Mouse (Mus musculus) lung, embryonic 16.5 days (tissue): ENCODE measurements at regions not wholly inside any gene's neighbourhood (a gene's known extent, or its start where the extent isn't known, plus 50 kb on each side); places are given as distances from the start of the nearest gene placed in this dataset.

Experiments used
- ATAC-seq: fragments of 200-750 bp; cut with Nextera tagmentation; 2 replicates; pipeline ENCODE4 v1.8.0; 2017; ENCODE audit warnings: low read depth, mild to moderate bottlenecking, moderate library complexity
- H3K27ac ChIP-seq: fragments of 300-500 bp; sonication (generic); 2 replicates; pipeline ENCODE4 v1.5.1; 2014; ENCODE audit warnings: mild to moderate bottlenecking, control low read depth, low read length
- H3K27me3 ChIP-seq: fragments of 300-500 bp; sonication (generic); 2 replicates; pipeline ENCODE4 v1.6.1; 2014; ENCODE audit warnings: low read depth, low read length, mixed read lengths; ENCODE audit not compliant: control insufficient read depth, insufficient read depth
- H3K36me3 ChIP-seq: fragments of 300-500 bp; sonication (generic); 2 replicates; pipeline ENCODE4 v1.6.1; 2014; ENCODE audit warnings: low read length; ENCODE audit not compliant: control insufficient read depth, insufficient read depth
- H3K4me1 ChIP-seq: fragments of 300-500 bp; sonication (generic); replicated peaks from 2 replicates; pipeline ENCODE4 v1.6.1; 2014; ENCODE audit warnings: low read length, mixed read lengths; ENCODE audit not compliant: control insufficient read depth, insufficient read depth
- H3K4me2 ChIP-seq: fragments of 300-500 bp; sonication (generic); 2 replicates; pipeline ENCODE4 v1.6.1; 2014; ENCODE audit warnings: low read depth, low read length, control low read depth
- H3K4me3 ChIP-seq: fragments of 300-500 bp; sonication (generic); 2 replicates; pipeline ENCODE4 v1.5.1; 2014; ENCODE audit warnings: mild to moderate bottlenecking, low read length, control low read depth
- H3K9ac ChIP-seq: fragments of 300-500 bp; sonication (generic); 2 replicates; pipeline ENCODE4 v1.6.1; 2014; ENCODE audit warnings: low read length, control low read depth
- H3K9me3 ChIP-seq: fragments of 300-500 bp; sonication (generic); 2 replicates; pipeline ENCODE4 v1.6.1; 2016; ENCODE audit warnings: low read length; ENCODE audit not compliant: control insufficient read depth
- WGBS: fragments of 180-500 bp; shearing (Covaris S2); extraction: QIAGEN DNeasy Blood & Tissue Kit; methylation state at CpG from one replicate; pipeline ENCODE4 v1.1.7; 2014; 5-methylcytosine and 5-hydroxymethylcytosine counted together

GRCm38 (mm10) chr6:107770834-107771470 lies 241.4 kb downstream of the Lrrn1 start:
- Histone ChIP-seq H3K27me3 (no peaks in the 10 kb centered on the region), H3K9ac (no peak overlapping the region), H3K4me3 (no peak overlapping the region), H3K4me2 (no peak overlapping the region), H3K27ac (no peak overlapping the region), H3K36me3 (no peaks in the 10 kb centered on the region), H3K9me3 (no peaks in the 10 kb centered on the region), H3K4me1 (no peaks in the 10 kb centered on the region)
- WGBS: 78% methylated on average over 11 of the region's 11 CpGs
- ATAC-seq: no peak

GRCm38 (mm10) chr6:107784998-107785397 lies 255.4 kb downstream of the Lrrn1 start:
- H3K4me1 ChIP-seq: no peaks in the 10 kb centered on the region
- H3K9ac ChIP-seq: no peak overlapping the region
- no peak overlapping the region for H3K4me3 ChIP-seq
- WGBS: 58% methylated on average over 2 of the region's 2 CpGs
- ATAC-seq: no peak
- no peaks in the 10 kb centered on the region for H3K9me3 ChIP-seq
- H3K36me3 ChIP-seq: no peaks in the 10 kb centered on the region
- no peaks in the 10 kb centered on the region for H3K27me3 ChIP-seq
- no peak overlapping the region for H3K4me2 ChIP-seq
- no peak overlapping the region for H3K27ac ChIP-seq

GRCm38 (mm10) chr6:107788224-107788893 lies 258.8 kb downstream of the Lrrn1 start:
- Histone ChIP-seq H3K4me2 (no peak overlapping the region), H3K4me1 (no peaks in the 10 kb centered on the region), H3K4me3 (no peak overlapping the region), H3K9ac (no peak overlapping the region), H3K27me3 (no peaks in the 10 kb centered on the region), H3K36me3 (no peaks in the 10 kb centered on the region), H3K9me3 (no peaks in the 10 kb centered on the region), H3K27ac (no peak overlapping the region)
- ATAC-seq: no peak
- WGBS: 73% methylated on average over 2 of the region's 2 CpGs

- H3K9ac ChIP-seq: no peak overlapping the region
- 39% methylated on average over 2 of the region's 2 CpGs for WGBS
- H3K4me1 ChIP-seq: no peaks in the 10 kb centered on the region
- H3K27ac ChIP-seq: no peak overlapping the region
- H3K4me2 ChIP-seq: no peak overlapping the region
- H3K27me3 ChIP-seq: no peaks in the 10 kb centered on the region
- H3K4me3 ChIP-seq: no peak overlapping the region
- H3K36me3 ChIP-seq: no peaks in the 10 kb centered on the region
- ATAC-seq: no peak
- no peaks in the 10 kb centered on the region for H3K9me3 ChIP-seq
These were observed 267.0 kb upstream of the Setmar start for GRCm38 (mm10) chr6:107797845-107798244.

GRCm38 (mm10) chr6:107803056-107803455 lies 261.8 kb upstream of the Setmar start:
- H3K4me1 ChIP-seq: no peaks in the 10 kb centered on the region
- H3K4me3 ChIP-seq: no peak overlapping the region
- no peak overlapping the region for H3K4me2 ChIP-seq
- H3K27me3 ChIP-seq: no peaks in the 10 kb centered on the region
- H3K27ac ChIP-seq: no peak overlapping the region
- no peak overlapping the region for H3K9ac ChIP-seq
- ATAC-seq: no peak
- H3K36me3 ChIP-seq: no peaks in the 10 kb centered on the region
- H3K9me3 ChIP-seq: no peaks in the 10 kb centered on the region
